Mouse (Mus musculus) ovary, postnatal 14 days (tissue): ENCODE results near the gene Cycs.
"Not testable (repeated sequence)": the region's sequence is repeated elsewhere in the genome, so short reads cannot be mapped to it uniquely, and the experiment has no call there.

Experiments used
- DNase-seq: peaks from one replicate; pipeline ENCODE4 v3.0.0; 2022; ENCODE audit warnings: low spot score

Cycs gene

DNA sequence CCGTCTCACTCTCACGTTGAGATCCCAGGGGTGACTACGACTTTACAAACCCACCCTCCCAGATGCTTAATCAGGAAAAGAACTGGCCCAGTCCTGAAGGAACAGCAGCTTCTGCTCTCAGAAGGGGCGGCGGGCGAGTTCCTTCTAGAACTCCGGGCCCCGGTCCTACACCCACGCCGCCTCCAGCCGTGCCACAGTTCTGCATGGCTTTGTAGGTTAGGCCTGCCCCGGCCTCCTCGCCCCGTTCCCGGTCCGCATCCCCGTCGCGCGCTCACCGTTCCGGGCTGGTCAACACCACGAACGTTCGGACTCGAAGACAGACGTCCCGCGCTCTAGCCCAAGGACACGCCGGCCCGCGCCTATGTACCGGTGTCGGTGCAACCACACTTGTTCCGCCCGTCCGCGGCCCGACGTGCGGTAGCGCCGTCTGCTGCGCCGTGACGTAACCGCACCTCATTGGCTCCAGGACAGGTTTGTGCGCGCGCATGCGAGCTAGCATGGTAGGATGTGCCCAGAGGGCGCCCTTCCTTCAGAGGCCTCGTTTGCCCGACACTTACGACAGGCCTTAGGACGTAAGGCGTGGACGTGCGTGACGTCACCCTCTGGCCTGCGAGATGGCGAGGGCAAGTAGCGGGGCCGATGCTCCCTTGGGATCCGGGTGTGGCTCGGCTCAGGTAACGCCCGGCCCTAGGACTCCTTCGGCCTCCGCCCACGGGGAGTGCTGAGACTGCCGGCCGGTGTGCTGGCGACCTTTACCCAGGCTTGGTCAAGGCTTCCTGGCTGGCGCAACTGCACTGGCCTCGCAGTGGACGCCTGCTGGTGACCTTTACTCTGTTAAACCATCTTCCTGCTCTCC lies at the start of gene Cycs:
Cycs (minus strand) TSS at position 398 of the 856 bp plus-strand sequence.
- DNase-seq, result peak; percentile 98

GRCm38 (mm10) chr6:50601620-50602019 lies 35.3 kb upstream of the Cycs start:
- no peak for DNase-seq

DNA sequence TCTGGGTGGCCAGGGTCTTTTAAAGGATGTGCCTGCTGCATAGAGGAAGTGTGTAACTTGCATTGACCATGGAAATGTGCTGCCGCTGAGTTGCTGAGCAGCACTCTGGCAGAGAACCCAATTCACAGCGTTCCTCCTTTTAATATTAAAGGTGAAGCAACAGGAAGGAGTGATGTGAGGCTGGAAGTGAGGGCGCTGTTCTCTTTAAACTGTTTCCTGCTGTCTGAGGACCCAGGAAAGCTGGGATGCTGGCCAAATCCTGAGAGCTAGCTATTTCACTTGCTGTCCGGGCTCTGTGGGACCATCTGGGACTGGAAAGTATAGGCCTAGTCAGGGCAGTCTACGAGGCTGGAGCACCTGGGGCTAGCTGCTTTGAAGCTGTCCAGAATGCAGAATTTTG lies 32.2 kb upstream of the Cycs start:
- no peak for DNase-seq

DNA sequence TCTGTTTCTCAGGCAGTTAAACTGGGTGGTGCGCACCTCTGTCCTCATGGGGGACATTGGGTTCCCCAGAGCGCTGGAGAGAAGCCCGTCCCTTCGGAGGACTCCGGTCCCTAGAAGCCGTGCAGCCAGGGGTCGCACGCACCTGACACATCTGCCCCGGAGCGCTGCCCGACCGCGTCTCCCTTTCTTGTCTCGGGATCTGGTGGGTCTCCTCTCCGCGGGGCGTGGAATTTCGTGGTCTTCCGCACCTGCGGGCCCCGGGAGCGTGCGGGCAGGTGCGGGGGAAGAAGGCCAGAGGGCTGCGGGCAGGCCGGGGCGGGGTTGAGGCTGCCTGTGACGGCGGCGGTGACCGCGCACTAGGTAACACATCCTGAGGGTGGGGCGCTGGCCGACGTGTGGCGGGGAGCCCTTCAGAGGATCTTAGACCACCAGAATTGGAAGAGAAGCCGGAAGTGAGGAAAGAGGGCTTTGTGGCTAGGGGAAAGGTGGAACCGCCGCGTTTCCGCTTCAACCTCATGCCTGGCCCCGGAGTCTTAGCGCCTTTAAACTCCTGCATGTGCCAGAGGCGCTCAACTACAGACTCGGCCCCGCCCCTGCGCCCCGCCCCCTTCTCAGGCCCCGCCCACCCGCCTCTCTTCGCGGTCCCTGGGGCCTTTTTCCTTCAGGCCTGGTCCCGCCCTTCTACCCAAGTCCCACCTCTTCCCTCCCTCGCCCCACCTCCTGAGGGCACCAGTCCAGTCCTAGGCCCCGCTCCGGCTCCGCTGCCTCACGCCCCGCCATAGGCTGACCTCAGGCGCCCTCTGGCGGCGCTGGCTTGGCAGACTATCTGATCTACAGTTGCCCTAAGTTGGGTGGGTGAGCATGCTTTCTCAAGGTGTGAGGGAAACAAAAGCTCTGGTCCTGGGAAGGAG lies 30.2 kb upstream of the Cycs start, which contains the start of gene 4921507P07Rik:
4921507P07Rik (minus strand) TSS at position 332 of the 911 bp plus-strand sequence.
- peak; percentile 93 for DNase-seq

- DNase-seq, result no peak
Observed at GRCm38 (mm10) chr6:50594372-50594771, 28.0 kb upstream of the Cycs start.

DNA sequence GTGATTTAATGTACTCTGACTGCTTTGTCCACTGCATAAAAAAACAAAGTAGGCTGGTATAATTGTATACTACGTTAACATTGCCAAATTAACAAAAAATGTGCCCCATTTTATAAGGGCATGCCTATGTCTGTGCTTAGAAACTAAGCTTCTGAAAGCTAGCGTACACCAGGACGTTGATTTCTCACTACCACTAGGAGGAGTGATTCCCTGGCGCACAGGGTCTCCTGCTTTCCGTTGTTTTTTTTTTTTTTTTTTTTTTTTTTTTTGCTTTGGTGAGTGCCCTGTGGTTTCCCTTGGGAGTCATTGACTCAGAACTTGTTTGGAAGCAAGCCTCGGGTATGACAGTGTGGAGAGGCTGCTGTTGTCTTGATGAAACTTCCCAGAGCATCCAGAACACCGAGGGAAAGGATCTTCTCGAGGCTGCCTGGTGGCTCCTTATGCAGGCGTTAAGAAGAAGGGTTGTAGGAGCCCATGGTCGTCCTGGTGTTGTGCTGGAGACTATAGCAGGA lies 27.1 kb upstream of the Cycs start:
- no peak for DNase-seq

DNA sequence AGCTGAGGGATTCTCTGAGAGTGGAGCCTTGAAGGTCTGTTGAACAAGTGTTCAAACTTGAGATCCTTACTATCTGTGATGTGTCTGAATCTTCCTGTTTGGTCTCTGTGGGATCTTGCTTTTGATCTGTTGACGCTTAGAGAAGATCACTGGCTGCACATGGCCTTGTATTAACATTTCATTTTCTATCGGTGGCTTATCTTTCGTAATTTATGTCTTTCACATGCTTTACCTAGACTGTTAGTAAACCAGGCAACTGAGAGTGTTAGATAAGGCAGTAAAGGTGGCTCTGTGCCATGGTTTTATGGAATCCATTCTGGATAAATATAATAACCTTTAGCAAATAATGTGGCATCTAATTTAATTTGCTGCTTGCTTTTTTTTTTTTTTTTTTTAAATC lies 23.9 kb upstream of the Cycs start:
- no peak for DNase-seq

DNA sequence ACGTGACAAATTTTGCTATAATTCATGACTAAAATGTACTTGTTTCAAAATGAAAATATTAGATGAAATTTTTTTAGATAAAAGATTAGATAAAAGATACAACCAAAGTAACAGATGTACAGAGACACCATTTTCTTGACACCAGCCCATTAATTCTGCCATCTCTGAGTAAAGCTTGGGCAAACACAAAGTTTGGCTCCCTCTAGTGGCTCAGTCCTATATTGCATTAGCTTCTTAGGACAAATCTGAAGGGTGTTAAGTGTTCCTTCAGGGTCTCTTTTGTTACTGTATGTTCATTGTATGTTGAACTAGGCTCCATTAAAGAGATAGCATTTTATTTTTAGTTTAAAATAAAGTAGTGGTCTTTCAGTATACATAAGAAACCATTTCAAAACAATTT lies 21.9 kb upstream of the Cycs start:
- DNase-seq, result peak; percentile 53

DNA sequence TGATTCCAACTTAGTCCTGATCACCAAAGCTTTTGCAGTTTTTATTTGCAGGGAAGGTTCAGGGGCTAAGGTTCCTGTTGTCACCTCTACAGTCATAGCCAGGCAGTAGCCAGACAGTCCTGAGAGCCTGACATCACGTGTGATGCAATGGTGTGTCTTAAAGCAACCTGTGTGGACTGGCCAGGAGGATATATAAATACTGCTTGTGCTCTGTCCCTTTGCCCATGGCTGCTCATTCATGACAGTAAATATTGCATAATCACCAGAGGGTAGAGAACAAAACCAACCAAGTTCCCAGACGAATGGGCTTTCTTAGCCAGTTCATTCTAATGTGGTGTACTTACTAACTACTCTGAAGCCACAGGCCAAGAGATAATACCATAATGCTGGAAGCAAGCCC lies 21.1 kb upstream of the Cycs start:
- no peak for DNase-seq

- no peak for DNase-seq
Observed at GRCm38 (mm10) chr6:50586316-50586715, 20.0 kb upstream of the Cycs start.

GRCm38 (mm10) chr6:50585733-50586132 lies 19.4 kb upstream of the Cycs start:
- DNase-seq, result no peak

- DNase-seq, result no peak
Observed at GRCm38 (mm10) chr6:50571661-50572060, 5.3 kb upstream of the Cycs start.

DNA sequence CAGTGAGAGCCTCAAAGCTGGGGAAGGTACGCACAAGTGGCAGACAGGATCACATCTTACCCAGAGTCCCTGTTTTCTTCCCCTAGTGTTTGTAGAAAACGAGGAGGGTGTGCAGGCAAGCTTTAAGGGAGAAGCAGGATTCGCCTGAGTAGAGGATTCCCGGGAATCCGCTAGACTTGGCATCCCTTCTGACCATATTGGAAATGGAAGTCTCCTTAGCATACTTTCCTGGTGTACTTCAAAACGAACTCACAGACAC lies 588 bp upstream of the Cycs start:
- DNase-seq, result no peak

DNA sequence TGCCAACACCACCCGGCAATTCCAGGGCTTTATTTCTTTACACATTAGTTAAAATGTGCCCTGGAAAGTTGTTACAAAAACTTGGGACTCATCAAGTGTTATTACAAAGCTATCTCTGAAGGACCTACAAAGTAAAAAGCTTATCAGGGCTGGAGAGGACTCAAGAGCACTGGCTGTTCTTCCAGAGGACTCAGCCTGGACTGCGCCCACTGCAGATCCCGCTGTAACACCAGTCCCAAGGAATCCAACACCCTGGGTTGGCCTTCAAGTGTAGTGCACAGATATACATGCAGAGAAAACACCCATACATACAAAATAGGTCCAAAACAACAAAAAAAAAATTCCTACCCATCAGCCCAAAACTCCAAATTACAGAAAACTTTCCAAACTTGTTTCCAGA lies 2.7 kb downstream of the Cycs start:
- no peak for DNase-seq

- DNase-seq, result no peak
Observed at GRCm38 (mm10) chr6:50562421-50562820, 3.9 kb downstream of the Cycs start.

DNA sequence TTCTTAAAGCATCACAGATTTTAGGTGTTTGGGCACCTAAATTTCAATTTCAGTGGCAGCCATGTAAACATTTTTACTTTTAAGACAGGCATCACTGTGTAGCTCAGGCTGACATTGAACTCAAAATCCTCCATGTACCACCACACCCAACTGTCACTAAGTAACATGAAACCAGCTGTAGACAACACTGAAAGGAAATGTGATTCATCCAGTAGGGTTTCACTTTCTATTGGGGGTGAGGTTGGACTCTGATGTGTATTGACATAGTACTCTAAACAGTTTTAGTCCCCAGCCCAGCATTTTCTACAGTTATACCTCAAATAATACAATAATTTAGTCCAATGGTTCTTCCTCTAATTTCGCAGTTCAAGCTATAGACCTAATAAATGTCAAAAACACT lies 5.6 kb downstream of the Cycs start:
- no peak for DNase-seq

DNA sequence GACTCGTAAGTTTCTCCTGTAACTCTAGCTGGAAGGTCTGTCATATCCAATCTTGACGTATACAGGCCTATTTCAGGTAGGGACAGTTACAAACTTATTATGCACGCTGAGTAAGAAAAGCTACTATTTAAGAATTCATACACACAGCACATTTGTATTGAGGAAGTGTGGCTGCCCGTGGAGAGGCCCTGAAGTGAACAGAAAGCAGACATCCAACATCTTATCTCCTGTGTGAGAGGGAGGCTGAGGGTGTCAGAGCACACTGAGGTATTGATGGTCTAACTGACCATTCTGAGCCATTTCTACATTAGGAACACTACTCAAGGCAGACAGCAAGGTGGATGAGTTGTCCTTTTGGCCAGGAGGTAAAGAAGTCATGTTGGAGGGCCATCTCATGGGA lies 7.5 kb downstream of the Cycs start:
- no peak for DNase-seq

- DNase-seq, result no peak
Observed at GRCm38 (mm10) chr6:50557566-50557965, 8.8 kb downstream of the Cycs start.

DNA sequence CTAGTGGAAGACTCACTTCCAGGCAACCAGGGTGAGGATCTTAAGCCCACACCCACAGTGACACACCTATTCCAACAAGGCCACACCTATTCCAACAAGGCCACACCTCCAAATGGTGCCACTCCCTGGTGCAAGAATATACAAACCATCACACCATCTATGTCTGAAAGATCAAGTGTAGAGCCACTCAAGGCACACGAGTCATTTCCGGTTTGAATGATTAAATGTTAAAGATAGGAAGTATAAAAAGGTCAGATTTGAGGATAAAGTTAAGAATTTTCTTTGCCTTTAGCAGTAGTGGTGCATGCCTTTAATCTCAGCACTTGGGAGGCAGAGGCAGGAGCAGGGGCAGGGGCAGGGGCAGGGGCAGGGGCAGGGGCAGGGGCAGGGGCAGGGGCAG lies 12.1 kb downstream of the Cycs start:
- not testable (repeated sequence) for DNase-seq

DNA sequence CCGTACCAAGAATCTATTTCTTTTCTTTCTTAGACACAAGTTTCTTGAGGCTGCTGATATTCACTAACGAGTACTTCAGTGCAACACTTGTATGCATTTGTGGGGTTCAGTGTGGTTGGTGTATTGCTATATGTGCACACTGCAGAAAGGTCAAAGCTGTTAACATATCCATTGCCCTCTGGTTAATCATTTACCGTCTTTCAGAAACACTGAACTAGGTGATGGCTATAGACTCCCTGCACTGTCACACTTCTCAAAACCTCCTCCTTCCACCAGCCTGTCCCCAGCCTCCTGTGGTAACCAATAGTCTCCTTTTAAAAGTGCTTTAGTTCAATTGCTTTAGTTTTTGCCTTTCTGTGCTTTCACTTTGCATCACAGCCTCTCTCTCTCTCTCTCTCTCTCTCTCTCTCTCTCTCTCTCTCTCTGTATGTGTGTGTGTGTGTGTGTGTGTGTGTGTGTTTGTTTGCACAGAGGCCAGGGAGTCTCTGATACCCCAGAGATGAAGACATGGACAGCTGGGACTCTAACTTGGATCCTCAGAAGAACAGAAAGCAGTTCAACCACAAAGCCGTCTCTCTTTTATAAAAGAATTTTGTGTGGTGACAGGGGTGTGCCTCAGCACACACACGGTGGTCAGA lies 13.3 kb downstream of the Cycs start:
- DNase-seq, result no peak

DNA sequence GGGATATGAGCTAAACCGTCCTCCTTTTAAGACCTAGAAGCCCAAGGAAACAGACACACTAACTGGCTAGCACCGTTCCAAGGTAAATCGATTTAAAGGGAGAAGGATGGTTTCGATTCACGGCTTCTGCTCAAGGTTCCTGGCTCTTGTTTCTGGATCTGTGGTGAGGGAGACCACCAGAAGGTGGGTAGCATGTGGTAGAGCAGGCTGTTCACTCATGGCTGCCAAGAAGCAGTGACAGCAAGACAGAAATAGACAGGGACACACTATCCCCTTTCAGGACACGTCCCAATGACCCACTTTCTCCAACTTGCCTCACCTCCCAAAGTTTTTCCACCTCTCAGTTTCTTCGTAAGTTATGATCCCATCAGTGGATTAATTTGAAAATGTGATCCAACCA lies 16.5 kb downstream of the Cycs start:
- DNase-seq, result no peak

DNA sequence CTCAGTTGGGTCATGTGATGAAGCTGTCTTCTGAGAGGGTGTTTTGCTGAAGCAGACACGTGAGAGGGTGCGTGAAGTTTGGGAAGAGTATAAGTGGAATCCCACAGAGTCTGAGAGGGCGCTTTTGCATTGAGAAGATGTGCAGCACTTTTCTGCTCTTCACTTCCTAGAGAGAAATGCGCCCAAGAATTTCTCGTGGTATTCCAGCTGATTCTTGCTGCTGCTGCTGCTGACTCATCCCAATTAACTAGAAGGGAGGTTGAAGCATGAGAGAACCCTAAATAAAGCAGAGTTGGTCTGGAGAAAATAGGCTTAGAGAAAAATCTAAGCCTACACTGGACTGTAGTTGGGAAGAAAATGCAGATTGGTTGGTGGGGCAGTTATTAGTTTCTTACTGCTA lies 17.3 kb downstream of the Cycs start:
- DNase-seq, result no peak
